Comparison of ENCODE assay signal across 9 mouse cellular contexts in the genomic region with DNA sequence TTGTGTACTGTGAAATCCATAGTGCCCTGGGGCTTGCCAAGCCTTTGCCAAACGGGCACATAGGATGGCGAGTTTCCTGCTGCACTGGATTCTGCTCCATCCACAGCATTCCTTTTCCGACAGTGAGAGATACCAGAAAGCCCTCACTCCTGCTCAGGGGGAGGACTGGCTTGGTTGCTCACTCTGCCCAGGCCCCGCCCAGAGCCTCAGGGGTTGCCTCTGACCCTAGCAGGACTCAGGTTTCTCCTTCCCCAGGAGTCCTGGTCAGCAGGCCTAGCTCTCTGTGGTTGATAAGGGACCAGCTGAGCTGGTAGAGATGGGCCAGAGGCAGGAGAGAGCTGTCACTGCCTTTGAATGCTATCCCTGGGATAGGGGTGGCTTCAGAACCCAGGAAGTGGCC. TPM values are rescaled to one million over a fixed set of nuclear protein-coding genes. Genes with fewer than 3 reads are reported as not detected.
DNase-seq lines count a peak whose midpoint lies in the region; ATAC-seq and TF ChIP-seq lines count a peak whose summit lies in the region.
"Had no signal": no experiment of that assay in that cellular context is flagged by ENCODE, and none has a peak within 500 bp of the region (broad histone marks: within the 10 kb centered on the region; RNA-seq: fewer than 3 reads in every experiment).

No protein-coding gene starts in this region.

- peak overlapping the region; percentile 87; the same call in 1 of the 2 replicates for H3K27ac ChIP-seq in kidney, postnatal 0 days
- H3K27ac ChIP-seq in embryonic facial prominence, embryonic 14.5 days (replicated peaks; ENCODE audit: low read depth, low read length) = 0 out of 2 replicates have a peak overlapping the region, but pooled peaks have one; percentile 5
- peak overlapping the region; percentile 50; the same call in 1 of the 2 replicates for H3K27ac ChIP-seq in limb, embryonic 15.5 days

- peak overlapping the region; percentile 71 for H3K9ac ChIP-seq in kidney, postnatal 0 days (ENCODE audit: low read depth, low read length)
- H3K9ac ChIP-seq in embryonic facial prominence, embryonic 14.5 days (ENCODE audit: low read depth, low read length) = peak overlapping the region; percentile 76
- H3K9ac ChIP-seq in limb, embryonic 15.5 days = no peak overlapping the region

- H3K4me2 ChIP-seq in kidney, postnatal 0 days (ENCODE audit: low read length) = peak overlapping the region; percentile 76
- H3K4me2 ChIP-seq in embryonic facial prominence, embryonic 14.5 days (ENCODE audit: low read depth, low read length) = peak overlapping the region; percentile 25; the same call in 1 of the 2 replicates
- H3K4me2 ChIP-seq in limb, embryonic 15.5 days = no peak overlapping the region

- no peaks in the 10 kb centered on the region; the same call in 1 of the 2 replicates for H3K4me1 ChIP-seq in kidney, postnatal 0 days (replicated peaks; ENCODE audit: insufficient read depth, low read length)
- H3K4me1 ChIP-seq in embryonic facial prominence, embryonic 14.5 days (ENCODE audit: control insufficient read depth, insufficient read depth, low read length) = no peaks in the 10 kb centered on the region
- peaks cover 25% of the 10 kb centered on the region for H3K4me1 ChIP-seq in limb, embryonic 15.5 days

- ATAC-seq in kidney, postnatal 0 days (replicated peaks; ENCODE audit: low FRiP score, low read depth) = no peak; the same call in 1 of the 2 replicates
- ATAC-seq in embryonic facial prominence, embryonic 14.5 days (ENCODE audit: low read depth) = no peak
- no peak for ATAC-seq in limb, embryonic 15.5 days (ENCODE audit: insufficient number of reproducible peaks, low FRiP score, low TSS enrichment, low read depth)

- peak; percentile 71 for DNase-seq in kidney, postnatal 0 days (ENCODE audit: low spot score)
- DNase-seq in kidney, postnatal 14 days = no peak
- DNase-seq in NIH3T3 (ENCODE audit: low read depth) = peak; percentile 52
- no peak for DNase-seq in embryonic facial prominence, embryonic 14.5 days (ENCODE audit: low spot score)
- DNase-seq in cerebellum, adult 18-20 months = no peak
- DNase-seq in urinary bladder, postnatal 36 days (ENCODE audit: low spot score in 2 of 2) = no peak
- no peak for DNase-seq in cerebellum, adult 9-10 months
- DNase-seq: thymus, postnatal 14 days had no signal

- TF ChIP-seq CTCF in kidney, postnatal 0 days (IDR thresholded peaks at IDR 0.05; ENCODE audit: low read depth) = no peak

- H3K36me3 ChIP-seq in kidney, postnatal 0 days (ENCODE audit: insufficient read depth, low read length) = peaks cover 15% of the 10 kb centered on the region
- peaks cover 6% of the 10 kb centered on the region; the same call in 1 of the 2 replicates for H3K36me3 ChIP-seq in embryonic facial prominence, embryonic 14.5 days (ENCODE audit: control insufficient read depth, insufficient read depth, low read length)
- peaks cover 22% of the 10 kb centered on the region for H3K36me3 ChIP-seq in limb, embryonic 15.5 days

- H3K4me3 ChIP-seq in kidney, postnatal 0 days (replicated peaks; ENCODE audit: low read depth, low read length) = peak overlapping the region; percentile 53
- no peak overlapping the region for H3K4me3 ChIP-seq in embryonic facial prominence, embryonic 14.5 days (ENCODE audit: low read depth, low read length)
- H3K4me3 ChIP-seq in limb, embryonic 15.5 days = no peak overlapping the region

- no peaks in the 10 kb centered on the region for H3K27me3 ChIP-seq in kidney, postnatal 0 days (ENCODE audit: insufficient read depth, low read length)
- H3K27me3 ChIP-seq in embryonic facial prominence, embryonic 14.5 days (replicated peaks; ENCODE audit: control insufficient read depth, insufficient read depth, low read length) = no peaks in the 10 kb centered on the region
- H3K27me3 ChIP-seq in limb, embryonic 15.5 days = no peaks in the 10 kb centered on the region

- no peaks in the 10 kb centered on the region for H3K9me3 ChIP-seq in kidney, postnatal 0 days (replicated peaks; ENCODE audit: low read length)
- no peaks in the 10 kb centered on the region for H3K9me3 ChIP-seq in embryonic facial prominence, embryonic 14.5 days (ENCODE audit: control insufficient read depth, low read length)
- no peaks in the 10 kb centered on the region for H3K9me3 ChIP-seq in limb, embryonic 15.5 days

- 19% methylated on average over 4 of the region's 4 CpGs for WGBS in kidney, postnatal 0 days
- 22% methylated on average over 4 of the region's 4 CpGs for WGBS in embryonic facial prominence, embryonic 14.5 days
- WGBS in limb, embryonic 15.5 days = 36% methylated on average over 4 of the region's 4 CpGs

RNA-seq across cellular contexts. Expression of gene Gm20532, which starts 2.1 kb away (rescaled TPM):
- not detected in 2 replicates for polyA plus RNA-seq in kidney, postnatal 0 days (2015; fragmentation: Nextera tagmentation; extraction: Ambion mirVana)
- not detected in 2 replicates for polyA plus RNA-seq in embryonic facial prominence, embryonic 14.5 days (2014; fragmentation: Nextera tagmentation; extraction: Ambion mirVana)
- 0.24 TPM in 1 of 2 replicates, not detected in the other for polyA plus RNA-seq in limb, embryonic 15.5 days (2015; fragmentation: Nextera tagmentation; extraction: Ambion mirVana)

RNA-seq across cellular contexts. Expression of gene Egfl7, which starts 8.8 kb away (rescaled TPM):
- polyA plus RNA-seq in kidney, postnatal 0 days (2015; fragmentation: Nextera tagmentation; extraction: Ambion mirVana) = 199 and 211 TPM in 2 replicates
- 110 and 119 TPM in 2 replicates for polyA plus RNA-seq in embryonic facial prominence, embryonic 14.5 days (2014; fragmentation: Nextera tagmentation; extraction: Ambion mirVana)
- polyA plus RNA-seq in limb, embryonic 15.5 days (2015; fragmentation: Nextera tagmentation; extraction: Ambion mirVana) = 107 and 122 TPM in 2 replicates

RNA-seq across cellular contexts. Expression of gene Agpat2, which starts 15.6 kb away (rescaled TPM):
- 53.8 and 57.1 TPM in 2 replicates for polyA plus RNA-seq in kidney, postnatal 0 days (2015; fragmentation: Nextera tagmentation; extraction: Ambion mirVana)
- polyA plus RNA-seq in embryonic facial prominence, embryonic 14.5 days (2014; fragmentation: Nextera tagmentation; extraction: Ambion mirVana) = 25.1 and 26.7 TPM in 2 replicates
- 31.5 and 36.3 TPM in 2 replicates for polyA plus RNA-seq in limb, embryonic 15.5 days (2015; fragmentation: Nextera tagmentation; extraction: Ambion mirVana)

RNA-seq across cellular contexts. Expression of gene Fam69b, which starts 39.7 kb away (rescaled TPM):
- polyA plus RNA-seq in kidney, postnatal 0 days (2015; fragmentation: Nextera tagmentation; extraction: Ambion mirVana) = 27.3 and 29.5 TPM in 2 replicates
- 31.1 and 40.1 TPM in 2 replicates for polyA plus RNA-seq in embryonic facial prominence, embryonic 14.5 days (2014; fragmentation: Nextera tagmentation; extraction: Ambion mirVana)
- polyA plus RNA-seq in limb, embryonic 15.5 days (2015; fragmentation: Nextera tagmentation; extraction: Ambion mirVana) = 32.0 and 42.8 TPM in 2 replicates

Comparison
In these comparisons a context has a peak if more than half of its experiments do, and no peak if none do; other contexts are left out.
1. DNase-seq: peak in kidney, postnatal 0 days (single experiment) and NIH3T3 (single experiment); none in kidney, postnatal 14 days (single experiment), embryonic facial prominence, embryonic 14.5 days (single experiment), cerebellum, adult 18-20 months (0 of 2), urinary bladder, postnatal 36 days (0 of 2) and cerebellum, adult 9-10 months (single experiment).
2. H3K27ac ChIP-seq: peak in every context shown above with its lines; median percentile 87 in kidney, postnatal 0 days; 50 in limb, embryonic 15.5 days; 5 in embryonic facial prominence, embryonic 14.5 days.